Mouse (Mus musculus): ENCODE measurements around the gene Lmo2.

The Lmo2 gene

GRCm38 (mm10) chr2:103939003-103939402 lies 18.8 kb upstream of the Lmo2 start:
- no peak for DNase-seq (ENCODE audit: extremely low read depth, low read depth, low spot score)

GRCm38 (mm10) chr2:103941085-103941484 lies 16.7 kb upstream of the Lmo2 start:
- DNase-seq (ENCODE audit: extremely low read depth, low read depth, low spot score) = no peak

DNA sequence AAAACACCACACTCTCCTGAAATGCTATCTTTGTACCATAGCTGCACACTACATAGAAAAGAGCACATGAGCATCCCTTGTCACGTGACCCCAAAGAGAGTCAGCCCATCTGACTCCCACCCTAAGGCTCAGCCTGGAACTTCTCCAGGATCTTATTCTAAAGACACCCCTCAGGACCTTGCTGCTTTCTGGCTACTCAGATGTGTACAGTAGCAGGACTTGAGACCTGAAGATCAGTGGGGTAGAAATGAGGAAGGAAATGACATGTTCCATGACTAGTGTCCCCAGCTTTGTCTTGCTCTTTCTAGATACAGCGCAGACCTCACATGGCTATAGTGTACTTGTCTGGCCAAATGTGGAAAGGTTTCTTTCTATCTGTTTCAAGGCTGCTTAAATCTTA lies 12.9 kb upstream of the Lmo2 start:
- DNase-seq (ENCODE audit: extremely low read depth, low read depth, low spot score) = no peak

- DNase-seq (ENCODE audit: extremely low read depth, low read depth, low spot score) = no peak
Observed at GRCm38 (mm10) chr2:103945571-103946092, 12.2 kb upstream of the Lmo2 start.

DNA sequence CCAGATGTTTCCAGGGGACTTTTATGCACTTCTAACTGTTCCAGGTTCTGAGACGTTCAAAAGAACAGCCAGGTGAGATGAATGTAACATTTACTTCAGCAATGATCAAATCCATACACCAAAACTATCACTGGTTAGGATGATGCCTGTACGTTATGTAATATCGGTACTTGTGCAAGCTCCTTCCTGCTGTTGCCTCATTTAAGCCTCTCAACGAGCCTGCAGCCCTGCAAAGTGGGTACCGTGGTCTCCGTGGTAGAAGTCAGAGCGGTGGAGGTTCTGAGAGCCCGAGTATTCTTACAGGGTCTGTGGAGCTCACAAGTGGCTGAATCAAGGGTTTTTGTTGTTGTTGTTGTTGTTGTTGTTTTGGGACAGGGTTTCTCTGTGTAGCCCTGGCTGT lies 10.9 kb upstream of the Lmo2 start:
- DNase-seq (ENCODE audit: extremely low read depth, low read depth, low spot score) = no peak

GRCm38 (mm10) chr2:103947982-103948655 lies 9.7 kb upstream of the Lmo2 start:
- no peak for DNase-seq (ENCODE audit: extremely low read depth, low read depth, low spot score)

DNA sequence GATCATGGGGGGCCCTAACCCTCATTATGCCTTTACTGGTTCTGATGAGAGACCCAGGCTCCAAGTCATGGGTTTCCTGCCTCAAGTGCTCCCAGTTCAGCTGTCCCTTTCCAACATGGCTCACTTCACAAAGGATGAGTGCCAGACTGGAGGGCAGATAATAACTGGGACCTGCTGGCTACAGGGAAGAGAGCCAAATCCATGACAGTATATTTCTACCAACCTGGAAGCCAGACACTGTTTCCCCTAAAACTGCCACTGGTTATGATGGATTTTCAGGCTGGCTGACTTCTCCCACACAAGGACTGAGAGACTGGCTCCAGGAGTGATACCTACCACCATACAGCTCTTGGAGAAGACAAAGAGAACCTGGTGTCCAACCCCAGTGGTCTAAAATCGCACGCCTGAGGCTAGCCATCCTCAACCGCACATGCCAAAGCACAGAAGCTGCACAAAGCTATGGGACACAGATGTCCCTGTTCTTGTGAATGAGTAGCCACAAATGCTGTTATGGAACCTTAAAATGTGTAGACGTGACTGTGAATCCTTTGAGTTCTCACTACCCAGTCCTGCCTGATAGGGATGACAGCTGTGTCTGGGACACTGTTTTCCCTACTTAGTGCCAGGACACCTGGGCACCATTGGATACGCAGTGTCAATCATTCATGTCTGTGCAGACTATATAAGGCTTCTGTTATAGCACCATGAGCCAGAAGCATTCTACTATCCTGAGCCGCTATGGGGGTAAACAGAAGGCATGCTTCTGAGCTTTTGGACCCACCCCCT lies 4.5 kb upstream of the Lmo2 start:
- DNase-seq (ENCODE audit: extremely low read depth, low read depth, low spot score) = no peak

- DNase-seq (ENCODE audit: extremely low read depth, low read depth, low spot score) = no peak
Observed at GRCm38 (mm10) chr2:103955714-103956113, 2.1 kb upstream of the Lmo2 start.

DNA sequence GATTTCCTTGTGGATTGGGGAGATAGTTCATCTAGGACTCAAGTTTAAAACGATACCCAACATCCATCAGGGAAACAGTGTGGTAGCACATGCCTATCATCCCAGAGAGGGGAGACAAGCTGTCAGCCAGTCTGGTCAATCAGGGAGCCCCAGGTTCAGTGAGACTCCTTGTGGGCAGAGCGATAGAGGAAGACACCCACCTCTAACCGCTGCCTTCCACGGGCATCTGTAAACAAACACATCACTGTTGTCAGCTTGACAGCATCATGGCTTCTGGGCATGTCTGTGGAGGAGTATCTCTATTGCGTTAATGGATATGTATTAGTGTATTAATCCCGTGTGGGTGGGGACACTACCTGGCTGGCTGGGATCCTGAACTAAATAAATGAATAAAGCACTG lies 919 bp upstream of the Lmo2 start:
- DNase-seq (ENCODE audit: extremely low read depth, low read depth, low spot score) = peak; percentile 11

DNA sequence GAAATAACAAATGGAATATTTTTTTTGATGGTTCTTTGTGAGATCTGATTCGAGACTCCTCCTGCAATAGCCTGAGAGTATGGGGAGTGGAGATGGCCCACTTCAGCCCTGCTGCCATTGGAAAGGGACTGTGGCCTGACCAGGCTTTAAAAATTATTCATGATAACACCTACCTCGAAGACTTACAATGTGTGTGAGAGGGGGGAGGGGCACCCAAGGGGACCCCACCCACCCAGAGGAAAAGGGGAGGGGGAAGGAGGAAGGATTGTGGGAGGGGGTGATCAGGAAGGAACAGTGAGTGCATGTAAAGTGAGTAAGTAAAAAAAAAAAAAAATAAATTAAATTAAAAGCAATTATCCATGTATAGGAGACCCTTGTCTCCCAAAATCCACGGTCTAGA lies 848 bp downstream of the Lmo2 start:
- no peak for DNase-seq (ENCODE audit: extremely low read depth, low read depth, low spot score)

GRCm38 (mm10) chr2:103959066-103959465 lies 1.3 kb downstream of the Lmo2 start:
- no peak for DNase-seq (ENCODE audit: extremely low read depth, low read depth, low spot score)

GRCm38 (mm10) chr2:103959574-103959973 lies 1.8 kb downstream of the Lmo2 start:
- DNase-seq (ENCODE audit: extremely low read depth, low read depth, low spot score) = no peak

GRCm38 (mm10) chr2:103962349-103962748 lies 4.6 kb downstream of the Lmo2 start:
- DNase-seq (ENCODE audit: extremely low read depth, low read depth, low spot score) = no peak

DNA sequence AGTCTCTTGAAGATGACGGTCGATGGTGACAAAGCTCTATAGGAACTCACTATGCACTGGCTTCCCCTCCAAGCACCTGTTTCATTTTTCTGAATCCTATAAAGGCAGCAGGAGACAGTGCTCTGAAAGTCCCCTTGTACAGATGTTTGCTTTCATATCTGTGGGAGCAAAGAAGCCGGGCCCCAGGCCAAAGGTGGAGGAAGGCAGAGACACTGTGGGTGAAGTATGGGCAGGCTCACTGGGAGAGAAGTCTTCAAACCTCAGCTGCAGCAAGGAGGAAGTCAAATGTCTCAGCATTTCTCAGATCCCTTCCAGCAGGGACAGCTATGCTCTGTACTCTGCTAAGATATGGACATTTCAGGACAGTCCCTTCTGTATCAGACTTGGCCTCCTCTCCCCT lies 7.6 kb downstream of the Lmo2 start:
- DNase-seq (ENCODE audit: extremely low read depth, low read depth, low spot score) = no peak

DNA sequence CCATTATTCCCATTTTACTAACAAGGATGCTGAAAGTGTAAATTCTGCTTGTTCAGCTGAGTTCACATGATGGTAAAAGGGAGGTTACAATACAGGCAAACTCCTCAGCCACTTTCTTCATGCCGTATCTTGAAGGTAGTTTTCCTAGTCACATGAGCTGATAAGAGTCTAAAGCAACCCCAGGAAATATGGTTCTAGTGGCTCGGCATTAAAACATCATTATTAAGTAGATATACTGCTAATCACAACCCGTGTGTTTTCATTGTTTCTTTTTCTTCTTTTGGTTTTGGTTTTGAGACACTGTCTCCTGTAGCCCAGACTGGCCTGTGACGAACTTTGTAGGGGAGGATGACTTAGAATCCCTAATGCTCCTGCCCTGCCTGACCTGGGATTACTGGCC lies 10.4 kb downstream of the Lmo2 start:
- DNase-seq (ENCODE audit: extremely low read depth, low read depth, low spot score) = no peak

DNA sequence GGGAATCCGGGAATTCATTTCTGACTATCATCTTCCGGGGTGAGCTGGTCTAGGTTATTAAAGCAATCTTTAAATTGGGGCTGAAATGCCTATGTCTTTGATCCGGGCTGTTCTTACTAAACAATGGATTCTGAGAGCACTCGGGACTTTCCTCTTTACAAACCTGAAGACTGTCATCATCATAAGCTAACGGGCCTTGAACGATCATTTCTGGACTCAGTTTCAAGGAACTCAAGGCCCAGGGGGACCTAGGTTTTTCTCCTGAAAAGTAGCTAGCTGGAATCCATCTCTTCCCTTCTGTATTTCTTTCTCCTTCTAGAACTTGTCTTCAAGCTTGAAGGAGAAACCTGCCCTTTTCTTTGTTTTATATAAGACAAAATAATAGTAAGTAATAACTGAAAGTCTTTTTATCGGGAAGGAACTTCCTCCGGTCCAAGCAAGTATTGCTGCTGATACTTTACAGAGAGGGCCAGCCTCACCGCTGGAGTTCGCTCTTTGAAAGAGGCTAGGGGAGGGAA lies 11.2 kb downstream of the Lmo2 start:
- no peak for DNase-seq (ENCODE audit: extremely low read depth, low read depth, low spot score)

- DNase-seq (ENCODE audit: extremely low read depth, low read depth, low spot score) = no peak
Observed at GRCm38 (mm10) chr2:103969437-103970040, 11.8 kb downstream of the Lmo2 start.

DNA sequence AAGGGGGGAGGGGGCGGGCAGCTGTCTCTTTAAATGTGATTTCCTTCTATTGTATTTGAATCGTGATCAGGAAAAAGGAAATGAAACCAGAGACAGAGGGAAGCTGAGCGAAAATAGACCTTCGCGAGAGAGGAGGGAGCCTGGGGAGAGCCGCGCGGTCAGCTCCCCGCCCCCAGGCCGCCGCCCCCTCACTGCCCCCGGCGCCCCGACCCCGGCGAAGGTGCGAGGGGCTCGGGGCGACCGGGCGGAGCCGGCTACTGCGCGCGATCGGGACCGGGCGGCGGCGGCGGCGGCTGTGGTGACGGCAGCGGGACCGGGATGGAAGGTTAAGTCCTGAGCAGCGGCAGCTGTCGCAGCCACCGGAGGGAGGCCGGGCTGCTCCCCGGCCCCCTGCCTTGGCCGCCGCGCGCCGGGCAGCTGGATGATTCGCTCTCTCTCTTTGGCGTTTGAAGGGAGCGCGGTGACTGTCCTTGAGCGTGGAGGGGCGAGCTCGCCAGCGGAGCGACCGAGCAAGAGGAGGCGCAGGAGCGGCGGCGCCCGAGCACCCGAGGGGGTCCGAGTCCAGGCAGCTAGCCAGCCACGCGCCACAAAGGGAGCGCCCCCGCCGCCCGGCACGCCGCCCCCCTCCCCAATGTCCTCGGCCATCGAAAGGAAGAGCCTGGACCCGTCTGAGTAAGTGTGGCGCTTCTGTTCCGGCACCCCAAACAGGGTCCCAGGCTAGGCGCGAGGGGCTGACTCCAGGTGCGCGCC lies 12.4 kb downstream of the Lmo2 start:
- no peak for DNase-seq (ENCODE audit: extremely low read depth, low read depth, low spot score)

DNA sequence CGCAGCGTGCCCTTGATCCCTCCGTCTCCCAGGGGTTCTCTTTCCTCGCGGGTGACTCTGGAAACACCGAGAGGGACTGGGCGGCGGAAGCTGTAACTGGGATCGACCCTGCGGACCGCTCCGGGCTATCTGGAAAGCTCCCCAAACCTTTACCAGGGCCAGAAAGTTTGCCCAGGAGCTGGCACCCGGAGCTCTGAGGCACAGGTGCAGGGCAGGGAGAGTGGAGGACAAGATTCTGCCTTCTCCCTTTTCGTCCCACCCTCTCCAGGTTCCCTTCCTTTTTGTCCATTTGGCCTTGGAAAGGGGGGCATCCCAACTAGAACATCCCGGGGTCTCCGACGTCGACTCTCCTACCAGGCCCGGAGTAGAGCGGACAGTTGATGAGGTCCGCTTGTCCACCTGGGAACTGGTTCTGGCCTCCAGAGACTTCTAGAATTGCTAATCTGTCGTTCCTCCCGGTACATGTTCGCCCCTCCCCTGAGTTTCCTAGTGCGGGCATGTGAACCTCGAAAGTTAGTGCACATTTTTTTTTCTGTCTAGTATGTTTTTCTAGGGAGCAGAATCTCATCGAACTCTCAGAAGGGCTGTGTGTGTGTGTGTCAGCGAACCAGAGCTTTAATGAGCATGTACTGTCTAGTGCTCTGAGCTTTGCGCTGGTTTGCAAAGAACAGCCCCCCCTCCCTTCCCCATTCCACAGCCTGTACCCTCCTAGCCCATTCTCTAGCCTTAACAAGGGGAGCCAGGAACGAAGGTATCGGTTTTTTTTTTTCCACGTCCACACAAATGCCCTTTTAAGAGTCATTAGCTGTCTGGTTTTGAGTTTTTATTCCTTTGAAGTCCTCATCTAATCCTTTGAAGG lies 13.2 kb downstream of the Lmo2 start:
- no peak for DNase-seq (ENCODE audit: extremely low read depth, low read depth, low spot score)

- no peak for DNase-seq (ENCODE audit: extremely low read depth, low read depth, low spot score)
Observed at GRCm38 (mm10) chr2:103971838-103972237, 14.1 kb downstream of the Lmo2 start.
